Mouse (Mus musculus) ES-Bruce4 (cell line): ENCODE data around the gene Rhbg.

Experiments used
- CTCF ChIP-seq: IDR thresholded peaks from one replicate; pipeline ENCODE4 v1.8.1; 2011; ENCODE audit warnings: low read depth, low read length
- EP300 ChIP-seq: IDR thresholded peaks from 2 replicates; pipeline ENCODE4 v1.6.1; 2011; ENCODE audit warnings: low read depth, low read length; ENCODE audit not compliant: insufficient read depth
- POLR2A ChIP-seq: IDR thresholded peaks from one replicate; pipeline ENCODE4 v1.8.1; 2011; ENCODE audit warnings: low read length; ENCODE audit not compliant: insufficient read depth

- no peak for TF ChIP-seq EP300
- TF ChIP-seq CTCF = no peak
- no peak for TF ChIP-seq POLR2A
These were observed 21.6 kb upstream of the Rhbg start for GRCm38 (mm10) chr3:88276121-88276520.
